Mouse (Mus musculus) kidney, adult 2 months (tissue): ENCODE results near the gene Sval1. TPM values are rescaled to one million over a fixed set of nuclear protein-coding genes. Genes with fewer than 3 reads are reported as not detected.

Source experiments
- DNase-seq: peaks from one replicate; pipeline ENCODE4 v3.0.0; 2021
- H3K27ac ChIP-seq: fragments of 200-500 bp; 2 replicates; pipeline ENCODE4 v1.5.1; 2012; ENCODE audit warnings: low read depth, low read length, control low read depth, inconsistent platforms; ENCODE audit not compliant: insufficient read depth
- H3K27me3 ChIP-seq: fragments of 200-500 bp; replicated peaks from 2 replicates; pipeline ENCODE4 v1.6.1; 2012; ENCODE audit warnings: mild to moderate bottlenecking, moderate library complexity, low read length, inconsistent platforms; ENCODE audit not compliant: control insufficient read depth, insufficient read depth
- H3K36me3 ChIP-seq: fragments of 200-500 bp; 2 replicates; pipeline ENCODE4 v1.6.1; 2012; ENCODE audit warnings: mild to moderate bottlenecking, moderate library complexity, low read length, inconsistent platforms; ENCODE audit not compliant: control insufficient read depth, insufficient read depth
- H3K4me1 ChIP-seq: fragments of 200-500 bp; 2 replicates; pipeline ENCODE4 v1.6.1; 2011; ENCODE audit warnings: low read length; ENCODE audit not compliant: control insufficient read depth, insufficient read depth
- H3K4me3 ChIP-seq: fragments of 200-500 bp; 2 replicates; pipeline ENCODE4 v1.5.1; 2011; ENCODE audit warnings: mild to moderate bottlenecking, low read depth, low read length, control low read depth; ENCODE audit not compliant: insufficient read depth
- CTCF ChIP-seq: fragments of 200-500 bp; conservative IDR thresholded peaks from 2 replicates; pipeline ENCODE4 v1.5.1; 2011; ENCODE audit warnings: low read depth, mild to moderate bottlenecking, control low read depth, low read length, moderate library complexity, mixed read lengths; ENCODE audit not compliant: insufficient read depth, insufficient read length
- POLR2A ChIP-seq: fragments of 200-500 bp; IDR thresholded peaks from one replicate; pipeline ENCODE4 v1.6.1; 2011; ENCODE audit warnings: low read depth, low read length, control low read depth
- WGBS: fragments of 180-500 bp; shearing (Covaris S2); methylation state at CpG from one replicate; pipeline ENCODE4 v1.1.7; 2018; 5-methylcytosine and 5-hydroxymethylcytosine counted together
- polyA plus RNA-seq: library from polyadenylated mRNA; depleted of rRNA; stranded (reverse); fragments of >200 nt; gene quantifications from 2 replicates; pipeline ENCODE4 v1.2.3, GENCODE M21; 2012; rRNA removed

The Sval1 gene
- not detected in 2 replicates for polyA plus RNA-seq

DNA sequence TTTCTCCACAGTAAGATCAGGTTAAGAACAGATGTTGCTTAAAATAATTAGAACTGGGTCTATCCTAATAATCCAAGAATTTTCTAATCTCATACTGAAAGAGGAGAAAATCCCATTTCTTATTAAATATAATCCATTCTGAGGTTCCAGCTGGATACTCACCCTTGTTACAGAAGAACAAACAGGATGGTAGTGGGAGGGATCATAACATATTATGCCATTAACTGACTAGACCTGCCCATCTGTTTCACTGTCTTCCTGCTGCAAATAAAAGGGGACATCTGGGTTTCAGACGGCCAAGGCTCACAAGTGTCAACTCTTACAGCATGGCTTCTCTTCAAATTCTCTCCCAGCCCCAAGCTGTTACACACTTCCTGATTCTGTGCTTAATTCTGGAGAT is at the start of gene Sval1:
Gene Sval1 (plus strand): TSS at position 301 of the 400 bp plus-strand sequence.
- no peak within 1 kb of the TSS for H3K4me3 ChIP-seq
- no peak for DNase-seq
- no peaks in the 10 kb centered on the region for H3K4me1 ChIP-seq
- no peak for TF ChIP-seq POLR2A
- TF ChIP-seq CTCF, result no peak
- no peak within 1 kb of the TSS for H3K27ac ChIP-seq
- no peaks in the 10 kb centered on the region for H3K36me3 ChIP-seq
- H3K27me3 ChIP-seq, result no peaks in the 10 kb centered on the region
- WGBS, result 54% methylated on average over 1 of the region's 1 CpGs

DNA sequence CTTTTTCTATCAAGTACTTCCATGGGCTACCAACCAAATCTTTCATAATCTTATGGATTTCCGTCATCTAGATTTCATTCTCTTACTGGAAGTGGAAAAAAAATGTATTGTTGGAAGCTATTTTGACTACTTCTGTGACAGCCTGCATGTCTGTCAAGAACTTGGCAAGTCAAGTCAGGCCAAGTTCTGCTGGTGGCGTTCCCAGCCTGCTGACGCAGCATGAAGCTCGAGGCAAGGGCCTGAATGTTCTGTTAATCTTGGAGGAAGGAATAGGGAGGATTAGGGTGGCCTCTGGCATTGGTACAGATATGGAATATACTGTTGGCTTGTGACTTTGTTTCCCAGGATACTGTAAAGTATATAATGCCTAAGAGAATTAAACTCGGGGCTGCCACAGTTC is 39.8 kb upstream of the Sval1 start:
- Histone ChIP-seq H3K27ac (no peak overlapping the region), H3K4me1 (no peaks in the 10 kb centered on the region), H3K4me3 (no peak overlapping the region), H3K27me3 (no peaks in the 10 kb centered on the region), H3K36me3 (no peaks in the 10 kb centered on the region)
- TF ChIP-seq CTCF (no peak), POLR2A (no peak)
- no peak for DNase-seq
- 79% methylated on average over 5 of the region's 5 CpGs for WGBS

DNA sequence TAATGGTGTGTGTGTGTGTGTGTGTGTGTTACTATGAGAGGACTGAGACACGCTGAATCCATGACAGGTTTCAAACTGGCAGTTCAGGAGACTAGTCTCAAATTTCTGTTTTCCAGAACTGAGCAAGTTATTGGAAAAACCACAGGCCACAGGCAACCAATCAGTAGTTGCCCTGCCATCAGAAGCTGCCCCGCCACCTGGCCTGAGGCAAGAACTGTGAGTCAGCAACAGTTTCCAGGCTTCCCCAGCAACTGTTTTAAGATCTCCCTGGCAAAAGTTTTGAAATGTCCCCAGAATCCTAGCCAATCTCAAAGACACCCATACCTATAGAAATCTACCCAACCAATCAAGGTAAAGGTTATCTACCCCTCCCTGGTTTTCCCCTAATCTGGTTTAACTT is 36.5 kb upstream of the Sval1 start:
- H3K27ac ChIP-seq, result no peak overlapping the region
- TF ChIP-seq CTCF (no peak), POLR2A (no peak)
- no peaks in the 10 kb centered on the region for H3K4me1 ChIP-seq
- H3K4me3 ChIP-seq, result no peak overlapping the region
- no peaks in the 10 kb centered on the region for H3K36me3 ChIP-seq
- H3K27me3 ChIP-seq, result no peaks in the 10 kb centered on the region
- 71% methylated on average over 2 of the region's 2 CpGs for WGBS
- no peak for DNase-seq

DNA sequence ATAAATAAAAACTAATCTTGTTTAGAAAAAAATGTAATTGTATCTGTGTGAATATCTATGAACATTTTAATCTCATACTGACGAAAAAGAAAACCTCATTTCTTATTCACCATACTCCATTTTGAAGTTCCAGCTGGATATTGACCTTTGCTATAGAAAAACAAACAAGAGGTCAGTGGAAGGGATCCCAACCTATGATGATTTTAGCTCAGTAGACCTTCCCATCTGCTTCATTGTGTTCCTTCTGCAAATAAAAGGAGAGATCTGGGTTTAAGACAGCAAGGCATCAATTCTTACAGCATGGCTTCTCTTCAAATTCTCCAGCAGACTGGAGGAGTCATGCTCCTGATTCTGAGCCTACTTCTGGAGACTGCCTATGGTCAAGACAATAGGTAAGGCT is 16.4 kb downstream of the Sval1 start, which contains the start of gene Sval3:
Gene Sval3 (plus strand): TSS at position 301 of the 400 bp plus-strand sequence.
- Histone ChIP-seq H3K27me3 (no peaks in the 10 kb centered on the region), H3K36me3 (no peaks in the 10 kb centered on the region), H3K4me1 (no peaks in the 10 kb centered on the region), H3K4me3 (no peak within 1 kb of the TSS), H3K27ac (no peak within 1 kb of the TSS)
- no peak for DNase-seq
- no peak for TF ChIP-seq POLR2A
- TF ChIP-seq CTCF, result no peak
- WGBS, result 60% methylated on average over 1 of the region's 1 CpGs

Other genes starting within 250 kb of the Sval1 start
- gene Kel, start 247.3 kb upstream of the Sval1 start, polyA plus RNA-seq, result 0.04 and 0.13 TPM in 2 replicates
- gene Olfr459, start 176.5 kb upstream of the Sval1 start, polyA plus RNA-seq, result not detected in 2 replicates
- not detected in 2 replicates for gene Pip, start 104.1 kb upstream of the Sval1 start, polyA plus RNA-seq
- not detected in 2 replicates for gene Sval2, start 98.6 kb upstream of the Sval1 start, polyA plus RNA-seq
- not detected in 2 replicates for gene Sval3, start 16.5 kb downstream of the Sval1 start, polyA plus RNA-seq
- not detected in 2 replicates for gene Sva, start 86.8 kb downstream of the Sval1 start, polyA plus RNA-seq
- gene Tas2r139, start 189.3 kb downstream of the Sval1 start, polyA plus RNA-seq, result not detected in 2 replicates